Mouse (Mus musculus) gastrocnemius, postnatal 14 days (tissue): ENCODE results near the gene Elp5. TPM values are rescaled to one million over a fixed set of nuclear protein-coding genes. Genes with fewer than 3 reads are reported as not detected.

Experiments used
- DNase-seq: peaks from one replicate; pipeline ENCODE4 v3.0.0; 2021; ENCODE audit warnings: mixed read lengths
- intact Hi-C: fragments of 180-260 bp; cut with DNase I; formaldehyde crosslinking; loops from one replicate; pipeline ENCODE4 v1.15.1; 2025; ENCODE audit warnings: low total_unique reads
- microRNA-seq, 2 experiments: library from miRNA; unstranded; fragments of <30 nt; microRNA quantifications; one replicate each; pipeline ENCODE4 v1.2.0; 2021
- total RNA-seq, 2 experiments: library from RNA; stranded (reverse); gene quantifications; 2 replicates each; pipeline ENCODE4 v1.2.3; 2021

Gene Elp5
- total RNA-seq, 2 experiments from 2014 or later: 43.0 to 52.9 TPM

GRCm38 (mm10) chr11:69922012-69922756 lies 60.1 kb downstream of the Elp5 start:
- intact Hi-C loops: no loop called here

GRCm38 (mm10) chr11:69921114-69922011 lies 61.0 kb downstream of the Elp5 start, which contains the start of gene Eif5a:
TSS of gene Eif5a (minus strand) at chr11:69921958.
- intact Hi-C loops: no loop called here
- DNase-seq: peak; percentile 100

More at GRCm38 (mm10) chr11:69922012-69922756, 60.1 kb downstream of the Elp5 start:
- DNase-seq: no peak

GRCm38 (mm10) chr11:69920266-69921031 lies 61.9 kb downstream of the Elp5 start:
- peak; percentile 69 for DNase-seq
- intact Hi-C loops: no loop called here

- intact Hi-C loops: no loop called here
- DNase-seq: peak; percentile 86
Measured at GRCm38 (mm10) chr11:69919661-69920265, 62.6 kb downstream of the Elp5 start.

- no peak for DNase-seq
- intact Hi-C loops: no loop called here
Measured at GRCm38 (mm10) chr11:69919053-69919452, 63.3 kb downstream of the Elp5 start.

Small RNAs within 50 kb of the gene (microRNA-seq; reads per million reads assigned to microRNA genes)
- gene Gm44349 (0 to 0.50 reads per million in 2 experiments), gene Mir324 (1,205 to 1,307 reads per million in 2 experiments)

Other genes with a start within 250 kb of the Elp5 start
- 10 to 100 TPM; 36.4 to 39.1 TPM for gene Polr2a, start 223.9 kb downstream of the Elp5 start, total RNA-seq
- gene Slc35g3, start 220.5 kb downstream of the Elp5 start, total RNA-seq: not detected
- gene Zbtb4, start 216.6 kb downstream of the Elp5 start, total RNA-seq: 10 to 100 TPM; 18.2 to 21.3 TPM
- gene Chrnb1, start 186.6 kb downstream of the Elp5 start, total RNA-seq: 10 to 100 TPM; 75.5 to 80.7 TPM
- 1 to 10 TPM; 6.6 to 8.0 TPM for gene Fgf11, start 180.7 kb downstream of the Elp5 start, total RNA-seq
- gene Tmem102, start 176.9 kb downstream of the Elp5 start, total RNA-seq: under 1 TPM; 0.16 to 0.27 TPM
- not detected for gene Gm39566, start 167.2 kb downstream of the Elp5 start, total RNA-seq
- gene Spem2, start 164.1 kb downstream of the Elp5 start, total RNA-seq: not detected
- gene Spem1, start 160.3 kb downstream of the Elp5 start, total RNA-seq: not detected
- 1 to 10 TPM; 6.8 to 7.4 TPM for gene Nlgn2, start 144.7 kb downstream of the Elp5 start, total RNA-seq
- 100 to 1,000 TPM; 104 to 108 TPM for gene Tmem256, start 144.0 kb downstream of the Elp5 start, total RNA-seq
- gene Plscr3, start 136.1 kb downstream of the Elp5 start, total RNA-seq: 10 to 100 TPM; 16.5 to 22.4 TPM
- gene Tnk1, start 123.8 kb downstream of the Elp5 start, total RNA-seq: under 1 TPM in 1 of 2 experiments, not detected in 1; 0.10 TPM
- gene Tmem95, start 104.5 kb downstream of the Elp5 start, total RNA-seq: not detected
- 1 to 10 TPM; 2.0 TPM for gene Kctd11, start 101.1 kb downstream of the Elp5 start, total RNA-seq
- under 1 TPM; 0.33 to 0.55 TPM for gene Acap1, start 87.0 kb downstream of the Elp5 start, total RNA-seq
- gene 2810408A11Rik, start 81.5 kb downstream of the Elp5 start, total RNA-seq: under 1 TPM; 0.62 to 0.84 TPM
- gene Neurl4, start 81.4 kb downstream of the Elp5 start, total RNA-seq: 10 to 100 TPM; 27.2 to 29.1 TPM
- gene Gps2, start 68.6 kb downstream of the Elp5 start, total RNA-seq: 10 to 100 TPM; 21.8 to 24.2 TPM
- gene Eif5a, start 60.6 kb downstream of the Elp5 start, total RNA-seq: 100 to 1,000 TPM; 567 to 637 TPM
- gene Ybx2, start 46.7 kb downstream of the Elp5 start, total RNA-seq: 1 to 10 TPM; 2.1 to 4.3 TPM
- 100 to 1,000 TPM; 158 to 236 TPM for gene Slc2a4, start 34.3 kb downstream of the Elp5 start, total RNA-seq
- gene Cldn7, start 17.7 kb downstream of the Elp5 start, total RNA-seq: under 1 TPM in 1 of 2 experiments, not detected in 1; 0.72 TPM
- 100 to 1,000 TPM; 185 to 209 TPM for gene Ctdnep1, start 1.4 kb downstream of the Elp5 start, total RNA-seq
- gene Gabarap, start 8.6 kb upstream of the Elp5 start, total RNA-seq: 100 to 1,000 TPM; 170 to 180 TPM
- 10 to 100 TPM; 20.4 to 20.7 TPM for gene Phf23, start 13.3 kb upstream of the Elp5 start, total RNA-seq
- gene Dvl2, start 18.1 kb upstream of the Elp5 start, total RNA-seq: 1 to 10 TPM; 5.1 to 7.8 TPM
- gene Acadvl, start 32.9 kb upstream of the Elp5 start, total RNA-seq: 100 to 1,000 TPM; 266 to 408 TPM
- gene Dlg4, start 34.4 kb upstream of the Elp5 start, total RNA-seq: 1 to 10 TPM; 8.7 to 9.2 TPM
- not detected for gene Asgr1, start 71.6 kb upstream of the Elp5 start, total RNA-seq
- gene Asgr2, start 110.1 kb upstream of the Elp5 start, total RNA-seq: not detected
- 1 to 10 TPM; 1.9 to 3.1 TPM for gene Mgl2, start 147.8 kb upstream of the Elp5 start, total RNA-seq
- gene Clec10a, start 173.7 kb upstream of the Elp5 start, total RNA-seq: 1 to 10 TPM; 1.8 to 3.1 TPM
- gene Slc16a11, start 230.2 kb upstream of the Elp5 start, total RNA-seq: under 1 TPM in 1 of 2 experiments, not detected in 1; 0.22 TPM
- 1 to 10 TPM in 1 of 2 experiments, under 1 TPM in 1; 0.53 to 1.5 TPM for gene Slc16a13, start 238.5 kb upstream of the Elp5 start, total RNA-seq
- 10 to 100 TPM; 12.4 to 13.7 TPM for gene Bcl6b, start 247.3 kb upstream of the Elp5 start, total RNA-seq